Mouse (Mus musculus) embryonic fibroblast, embryonic 13.5 days (primary cell): ENCODE data around the gene Ahsa1.

Source experiments
- CTCF ChIP-seq: IDR thresholded peaks from 2 replicates; pipeline ENCODE4 v1.5.1; 2011; ENCODE audit warnings: mild to moderate bottlenecking, control low read depth, low read length, moderate library complexity, borderline replicate concordance; ENCODE audit not compliant: insufficient read depth
- POLR2A ChIP-seq: IDR thresholded peaks from 2 replicates; pipeline ENCODE4 v1.6.1; 2011; ENCODE audit warnings: low read depth, mild to moderate bottlenecking, control low read depth, low read length, moderate library complexity

- no peak for TF ChIP-seq CTCF
- TF ChIP-seq POLR2A: no peak
These were observed 32.9 kb downstream of the Ahsa1 start for GRCm38 (mm10) chr12:87299037-87299656.
